Mouse (Mus musculus) gastrocnemius, postnatal 36 days (tissue): ENCODE results near the gene Prkci. TPM values are rescaled to one million over a fixed set of nuclear protein-coding genes. Genes with fewer than 3 reads are reported as not detected.

ENCODE experiments used
- DNase-seq, 2 experiments: peaks; one replicate each; pipeline ENCODE4 v3.0.0; 2022
- intact Hi-C: fragments of 180-260 bp; cut with DNase I; formaldehyde crosslinking; loops from one replicate; pipeline ENCODE4 v1.15.1; 2025
- total RNA-seq, 2 experiments: library from RNA; stranded (reverse); gene quantifications; 2 replicates each; pipeline ENCODE4 v1.2.3; 2021

Gene Prkci
- total RNA-seq, 2 experiments from 2014 or later: 2.8 to 3.0 TPM

GRCm38 (mm10) chr3:31033644-31034043 lies 38.1 kb downstream of the Prkci start:
- DNase-seq: no peak
- intact Hi-C loops: no loop called here

- intact Hi-C loops: no loop called here
- DNase-seq: no peak
These were observed 42.3 kb downstream of the Prkci start for GRCm38 (mm10) chr3:31037851-31038250.

- no peak for DNase-seq
- intact Hi-C loops: no loop called here
These were observed 43.1 kb downstream of the Prkci start for GRCm38 (mm10) chr3:31038689-31039088.

GRCm38 (mm10) chr3:31042992-31043391 lies 47.4 kb downstream of the Prkci start:
- DNase-seq: no peak
- intact Hi-C loops: no loop called here

- intact Hi-C loops: no loop called here
These were observed 51.7 kb downstream of the Prkci start for GRCm38 (mm10) chr3:31047263-31047662.

DNA sequence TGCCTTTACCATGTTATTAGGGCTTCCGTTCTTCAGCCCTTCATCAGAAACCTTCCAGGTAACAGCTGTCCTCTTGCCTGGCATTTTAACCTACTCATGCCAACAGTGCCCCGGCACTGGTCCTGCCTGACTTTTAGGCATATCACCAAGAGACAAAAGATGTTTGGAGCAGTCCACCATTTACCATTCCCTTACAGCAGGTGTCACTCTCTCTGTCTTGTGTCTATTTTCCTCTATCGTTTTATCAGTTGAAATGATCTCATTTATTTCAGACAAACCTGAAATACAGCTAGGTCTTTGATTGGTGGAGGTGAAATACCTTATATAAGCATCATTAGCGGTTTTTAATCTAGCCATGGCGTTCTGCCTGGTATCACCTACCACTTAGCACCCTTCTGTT lies 53.5 kb downstream of the Prkci start:
- intact Hi-C loops: no loop called here
- no peak for DNase-seq

More at GRCm38 (mm10) chr3:31047263-31047662, 51.7 kb downstream of the Prkci start:
- DNase-seq: no peak

GRCm38 (mm10) chr3:31050375-31050774 lies 54.8 kb downstream of the Prkci start:
- intact Hi-C loops: no loop called here
- no peak for DNase-seq

GRCm38 (mm10) chr3:31051730-31052129 lies 56.2 kb downstream of the Prkci start:
- no peak for DNase-seq
- intact Hi-C loops: no loop called here

- no peak for DNase-seq
- intact Hi-C loops: no loop called here
These were observed 57.6 kb downstream of the Prkci start for GRCm38 (mm10) chr3:31053191-31053590.

DNA sequence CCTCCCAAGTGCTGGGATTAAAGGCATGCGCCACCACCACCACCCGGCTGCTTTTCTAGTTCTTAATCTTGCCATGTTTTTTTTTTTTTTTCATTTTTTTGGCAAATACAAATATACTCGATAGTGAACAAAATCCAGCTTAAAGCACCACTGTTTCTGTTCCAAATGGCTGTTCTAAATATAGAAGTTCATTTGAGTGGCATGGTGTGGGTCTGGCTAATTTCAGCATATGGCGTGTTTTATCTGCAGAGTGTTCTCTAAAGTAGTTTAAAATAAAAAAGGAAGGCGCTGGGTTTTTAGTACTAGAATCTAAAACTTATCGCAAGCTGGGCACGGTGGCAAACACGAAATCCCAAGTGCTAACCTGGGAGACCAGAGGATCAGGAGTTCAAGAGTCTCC lies 59.3 kb downstream of the Prkci start:
- no peak for DNase-seq
- intact Hi-C loops: loop anchor here (5.0 kb wide), 1 partner anchor 37 kb away; no protein-coding TSS in a partner anchor

DNA sequence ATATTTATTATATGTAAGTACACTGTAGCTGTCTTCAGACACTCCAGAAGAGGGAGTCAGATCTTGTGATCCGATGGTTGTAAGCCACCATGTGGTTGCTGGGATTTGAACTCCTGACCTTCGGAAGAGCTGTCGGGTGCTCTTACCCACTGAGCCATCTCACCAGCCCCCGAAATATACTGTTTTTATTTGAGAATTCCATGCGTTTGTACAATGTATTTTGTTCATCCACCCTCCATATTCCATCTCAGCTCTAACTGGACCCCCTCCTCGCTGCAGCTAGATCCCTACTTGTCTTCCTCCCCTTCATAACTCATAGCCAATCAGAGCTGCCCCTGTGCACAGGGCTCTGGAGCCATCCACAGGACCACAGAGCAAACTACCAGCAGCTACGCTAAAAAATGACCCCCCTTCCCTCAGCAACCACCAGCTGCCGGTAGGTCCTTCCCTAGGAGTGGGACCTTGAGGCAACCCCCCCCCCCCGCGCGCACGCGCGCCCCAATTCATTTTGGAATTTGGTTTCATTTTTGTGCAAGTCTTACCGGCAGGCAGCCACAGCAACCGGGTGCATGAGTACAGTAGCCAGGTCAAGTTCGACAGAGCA lies 60.6 kb downstream of the Prkci start:
- DNase-seq: peak in 1 of 2 experiments; percentile 31

DNA sequence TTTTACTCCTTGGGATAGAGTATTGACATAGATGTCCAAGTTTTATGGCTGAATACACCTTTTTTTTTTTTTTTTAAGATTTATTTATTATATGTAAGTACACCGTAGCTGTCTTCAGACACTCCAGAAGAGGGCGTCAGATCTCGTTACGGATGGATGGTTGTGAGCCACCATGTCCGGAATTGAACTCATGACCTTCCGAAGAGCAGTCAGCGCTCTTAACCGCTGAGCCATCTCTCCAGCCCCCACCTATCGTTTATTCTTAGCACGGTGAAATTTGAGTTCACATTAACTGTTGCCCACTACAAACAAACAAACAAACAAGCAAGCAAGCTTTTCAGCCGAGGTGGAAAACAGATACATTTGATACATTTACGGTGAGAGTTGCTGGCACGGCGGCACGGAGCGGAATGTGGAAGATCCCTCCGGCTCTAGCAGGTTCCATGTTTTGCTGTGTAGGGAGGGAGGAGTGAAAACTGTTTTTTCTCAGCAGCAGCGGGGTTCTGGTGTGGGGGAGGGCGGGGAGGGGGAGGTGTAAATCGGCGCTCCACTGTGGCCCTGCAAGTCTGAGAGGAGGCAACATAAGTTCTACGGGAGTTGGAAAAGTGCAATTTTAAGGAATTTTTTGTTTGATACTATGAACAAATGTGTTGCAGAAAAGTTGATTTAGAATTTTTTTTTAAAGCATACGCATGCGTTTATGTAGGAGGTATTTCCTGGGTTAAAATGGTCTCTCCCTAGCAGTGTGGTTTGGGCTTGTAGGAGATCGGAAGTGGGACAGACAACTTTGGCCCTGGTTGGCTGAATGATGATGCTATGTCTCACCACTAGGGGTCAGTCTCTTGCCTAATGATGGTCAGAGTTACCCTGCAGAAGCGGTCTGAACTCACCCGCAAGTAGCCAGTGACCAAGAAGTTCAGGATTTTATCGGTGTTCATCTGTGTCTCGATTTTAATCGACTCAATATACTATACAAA lies 61.4 kb downstream of the Prkci start:
- intact Hi-C loops: loop anchor here (2.0 to 5.0 kb wide), 2 partner anchors 35 to 82 kb away; no protein-coding TSS in a partner anchor
- peak; percentile 39 to 71 for DNase-seq

More for the DNA sequence above, 60.6 kb downstream of the Prkci start:
- intact Hi-C loops: loop anchor here (2.0 to 5.0 kb wide), 2 partner anchors 36 to 83 kb away; no protein-coding TSS in a partner anchor

- no peak for DNase-seq
- intact Hi-C loops: no loop called here
These were observed 65.2 kb downstream of the Prkci start for GRCm38 (mm10) chr3:31060745-31061102.

DNA sequence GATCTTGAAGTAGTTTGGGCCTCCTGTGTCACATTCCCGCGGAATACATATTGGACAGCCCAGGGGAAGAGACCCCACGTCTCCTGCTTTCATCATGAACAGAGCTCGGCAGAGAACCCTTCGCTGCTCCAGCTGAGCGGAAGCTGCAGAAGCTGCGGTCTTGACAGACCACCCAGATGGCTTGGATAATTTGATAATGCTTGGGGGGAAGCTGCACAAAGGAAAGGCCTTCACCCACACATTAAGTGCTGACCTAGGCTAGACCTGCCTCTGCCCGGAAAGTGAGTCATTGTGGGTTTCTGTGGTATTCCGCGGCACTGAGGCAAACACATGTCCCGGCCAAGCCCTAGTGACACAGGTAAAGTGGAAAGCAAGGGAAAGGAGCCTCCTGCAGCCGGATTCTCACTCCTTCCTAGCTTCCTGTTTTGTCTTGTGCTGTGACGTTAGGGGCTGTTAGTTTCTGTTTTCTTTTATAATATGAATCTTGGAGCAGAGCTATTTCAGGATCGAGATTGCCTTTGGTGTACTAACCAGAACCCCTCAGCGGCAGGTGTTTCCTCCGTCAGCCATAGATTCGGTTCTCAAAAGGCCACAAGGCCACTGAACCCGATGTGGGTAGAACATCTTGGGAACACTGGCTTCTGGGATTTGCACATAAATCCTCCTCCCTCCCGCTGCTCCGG lies 65.7 kb downstream of the Prkci start:
- DNase-seq: no peak
- intact Hi-C loops: no loop called here

GRCm38 (mm10) chr3:31061786-31062120 lies 66.2 kb downstream of the Prkci start:
- no peak for DNase-seq
- intact Hi-C loops: no loop called here

- no peak for DNase-seq
- intact Hi-C loops: no loop called here
These were observed 66.8 kb downstream of the Prkci start for GRCm38 (mm10) chr3:31062325-31062724.

DNA sequence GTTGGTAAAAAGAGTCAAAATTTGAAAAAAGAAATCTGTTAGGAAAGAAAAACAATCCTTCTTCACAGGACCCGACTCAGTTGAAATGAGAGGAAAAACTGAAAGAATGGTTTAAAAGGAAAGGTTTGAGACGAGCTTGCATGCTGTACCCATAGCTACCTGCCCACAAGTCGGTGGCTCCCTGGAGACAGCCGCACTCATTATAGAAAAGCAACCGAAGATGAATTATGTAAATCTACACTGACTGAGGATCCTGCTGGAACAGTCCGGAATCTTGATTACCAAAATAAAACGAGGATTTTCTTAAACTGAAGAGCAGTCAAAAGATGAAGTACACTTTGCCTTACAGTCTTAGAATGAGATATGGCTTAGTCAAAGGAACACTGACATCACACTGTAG lies 72.9 kb downstream of the Prkci start:
- DNase-seq: no peak
- intact Hi-C loops: no loop called here

DNA sequence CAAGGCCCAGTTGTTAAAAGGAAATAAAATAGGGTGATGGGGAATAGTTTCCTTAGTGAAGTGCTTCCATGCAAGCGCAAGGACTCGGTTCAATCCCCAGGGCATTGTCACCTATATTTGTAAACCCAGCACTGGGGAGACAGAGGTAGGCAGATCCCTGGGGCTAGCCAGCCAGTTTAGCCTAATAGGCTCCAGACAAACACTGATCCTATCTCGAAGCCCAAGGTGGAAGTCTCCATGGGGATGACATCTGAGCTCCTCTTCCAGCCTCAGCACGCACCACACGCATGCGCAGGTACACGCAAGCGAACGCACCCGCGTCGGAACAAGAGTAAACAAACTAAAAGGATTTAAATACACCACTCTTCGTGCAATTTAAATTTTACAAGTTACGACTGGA lies 76.3 kb downstream of the Prkci start:
- no peak for DNase-seq
- intact Hi-C loops: no loop called here

DNA sequence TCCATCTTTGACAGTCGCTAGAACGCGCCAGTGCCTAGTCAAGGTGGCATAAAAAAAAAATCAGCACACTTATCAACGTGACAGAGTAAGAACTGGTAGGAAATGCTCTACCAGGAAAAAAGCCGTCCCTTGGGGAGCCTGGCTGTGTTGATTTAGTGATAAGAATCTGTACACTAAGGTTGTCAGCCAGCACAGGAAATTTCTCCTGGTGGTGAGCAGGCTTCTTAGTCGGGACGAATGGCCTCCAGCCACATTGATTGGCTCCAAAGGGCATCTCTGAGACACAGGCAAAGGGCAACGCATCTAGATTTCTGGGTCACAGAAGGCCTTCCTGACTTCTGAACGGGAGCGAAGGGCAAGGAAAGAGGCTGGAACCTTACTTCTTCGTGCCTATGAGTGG lies 80.3 kb downstream of the Prkci start:
- intact Hi-C loops: no loop called here
- no peak for DNase-seq

- intact Hi-C loops: no loop called here
- no peak for DNase-seq
These were observed 81.6 kb downstream of the Prkci start for GRCm38 (mm10) chr3:31077068-31077703.

DNA sequence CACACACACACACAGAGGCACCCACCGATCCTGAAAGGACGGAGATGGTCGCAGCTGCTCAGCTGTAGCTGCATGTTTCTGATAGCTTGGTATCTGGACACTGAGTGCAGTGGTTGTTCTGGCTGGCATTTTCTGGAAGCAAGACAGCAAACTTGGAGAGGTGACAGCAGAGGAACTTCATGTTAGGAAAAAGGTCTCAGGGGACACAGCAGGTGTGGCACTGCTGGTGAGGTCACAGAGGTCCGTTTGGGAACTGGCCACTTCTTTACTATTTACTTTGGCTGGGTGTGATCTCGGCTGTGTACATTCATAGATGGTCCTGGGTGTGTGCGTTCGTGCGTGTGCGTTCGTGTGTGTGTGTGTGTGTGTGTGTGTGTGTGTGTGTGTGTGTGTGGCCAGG lies 83.9 kb downstream of the Prkci start:
- no peak for DNase-seq
- intact Hi-C loops: no loop called here
